Mouse (Mus musculus) cerebellum, postnatal 36 days (tissue): ENCODE results near the gene Slc33a1.

Experiments
- DNase-seq, 2 experiments: peaks; one replicate each; pipeline ENCODE4 v3.0.0; 2021 to 2022; ENCODE audit warnings: mixed read lengths in 2 of 2

Slc33a1 gene

DNA sequence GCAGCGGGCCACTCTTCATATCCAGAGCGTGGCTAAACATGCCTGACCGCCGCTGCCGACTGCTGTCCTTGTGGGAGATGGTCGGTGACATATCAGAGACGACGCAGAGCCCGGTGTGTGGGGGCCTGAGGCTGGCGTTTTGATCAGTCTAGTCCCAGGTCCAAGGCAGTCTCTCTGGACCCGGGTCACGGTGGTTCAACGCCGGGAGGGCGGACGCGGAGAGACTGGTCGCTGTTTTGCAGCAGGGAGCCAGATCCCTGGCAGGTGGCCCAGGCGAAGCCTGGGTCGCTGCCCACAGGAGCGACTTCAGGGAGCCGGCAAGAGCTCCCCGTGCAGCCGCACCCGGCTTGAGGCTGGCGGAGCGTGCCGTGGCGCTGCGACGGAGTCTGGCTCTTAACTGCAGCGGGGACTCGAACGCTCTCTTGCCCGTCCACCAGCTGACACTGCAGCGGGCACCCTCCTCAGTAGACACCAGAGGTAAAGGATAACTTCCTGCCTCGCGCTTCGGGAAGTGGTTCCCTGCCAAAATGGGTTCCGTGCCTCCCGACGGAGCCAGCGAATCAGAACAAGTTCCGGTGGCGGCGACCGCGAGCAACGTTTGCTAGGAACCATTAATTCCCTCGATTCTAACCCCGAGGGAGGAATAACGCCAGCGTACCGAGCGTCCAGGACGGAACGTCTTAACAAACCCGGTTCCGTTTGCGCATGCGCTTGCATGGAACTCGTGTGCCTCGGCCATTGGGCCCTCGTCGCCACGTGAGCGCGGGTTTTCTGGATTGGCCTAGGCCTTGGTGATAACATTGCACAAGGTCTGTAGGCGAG, at the start of gene Slc33a1:
Slc33a1 (minus strand) TSS at position 669 of the 822 bp plus-strand sequence.
- DNase-seq = peak; percentile 99 to 100

DNA sequence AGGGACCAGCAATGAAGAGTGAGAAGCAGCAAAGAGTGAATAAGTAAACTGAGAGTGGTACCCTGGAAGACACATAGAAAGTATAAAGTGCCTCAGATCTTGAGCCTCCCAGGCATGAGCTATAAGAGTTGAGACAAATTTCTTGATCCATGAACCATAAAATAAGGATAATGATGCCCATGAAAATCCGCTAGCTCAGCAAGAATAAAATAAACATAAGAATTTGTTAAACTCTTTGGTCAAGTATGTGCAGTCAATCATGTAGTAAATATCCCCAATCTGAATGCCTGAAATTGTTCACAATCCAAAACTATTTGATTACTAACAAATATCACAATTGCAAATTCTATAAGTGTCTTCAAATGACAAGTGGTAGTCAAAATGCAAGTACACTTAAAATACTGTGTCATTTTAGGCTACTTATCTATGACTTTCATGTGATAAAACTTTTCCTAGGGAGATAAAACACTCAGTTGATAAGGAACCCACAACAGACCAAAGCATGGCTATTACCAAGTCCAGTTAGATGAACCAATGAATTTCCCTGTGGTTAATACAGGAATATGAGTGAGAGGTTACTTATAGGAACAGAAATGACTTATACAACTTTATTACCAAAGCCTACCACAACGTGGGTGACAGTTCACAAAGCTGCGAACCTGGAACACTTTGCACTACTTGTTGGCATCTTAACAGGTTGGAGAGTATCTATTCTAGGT, 24.3 kb upstream of the Slc33a1 start:
- DNase-seq = no peak

DNA sequence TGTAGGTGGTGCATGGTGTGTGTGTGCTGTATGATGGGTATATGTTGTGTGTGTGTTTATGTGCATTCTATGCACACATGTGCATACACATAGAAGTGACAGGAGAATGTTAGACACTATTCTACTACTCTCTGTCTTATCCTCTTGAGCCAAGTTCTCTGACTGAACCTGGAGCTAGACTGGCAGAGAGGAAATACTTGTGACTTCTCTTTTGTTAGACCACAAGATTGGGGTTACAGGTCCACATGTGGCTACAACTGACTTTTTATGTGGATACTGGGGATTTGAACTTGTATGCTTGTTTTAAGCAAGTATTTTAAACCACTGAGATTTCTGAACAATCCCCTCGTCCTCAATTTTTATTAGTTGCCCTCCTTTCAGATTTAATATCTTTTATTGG, 22.1 kb upstream of the Slc33a1 start:
- DNase-seq = no peak

DNA sequence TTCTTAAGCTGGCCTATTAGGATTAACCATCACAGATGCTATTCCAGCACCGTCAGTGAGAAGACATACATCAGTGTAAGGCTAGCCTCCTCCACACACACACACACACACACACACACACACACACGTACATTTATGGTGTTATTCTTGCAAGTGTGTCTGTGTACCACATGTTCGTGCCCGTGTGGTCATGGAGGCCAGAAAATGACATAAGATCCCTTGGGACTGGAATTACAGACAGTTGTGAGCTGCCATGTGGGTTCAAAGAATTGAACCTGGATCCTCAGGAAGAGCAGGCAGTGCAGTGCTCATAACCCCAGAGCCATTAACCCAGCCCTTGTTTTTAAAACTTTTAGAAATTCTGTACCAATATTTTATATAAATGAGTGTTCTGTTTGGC, 13.3 kb upstream of the Slc33a1 start:
- no peak for DNase-seq

DNA sequence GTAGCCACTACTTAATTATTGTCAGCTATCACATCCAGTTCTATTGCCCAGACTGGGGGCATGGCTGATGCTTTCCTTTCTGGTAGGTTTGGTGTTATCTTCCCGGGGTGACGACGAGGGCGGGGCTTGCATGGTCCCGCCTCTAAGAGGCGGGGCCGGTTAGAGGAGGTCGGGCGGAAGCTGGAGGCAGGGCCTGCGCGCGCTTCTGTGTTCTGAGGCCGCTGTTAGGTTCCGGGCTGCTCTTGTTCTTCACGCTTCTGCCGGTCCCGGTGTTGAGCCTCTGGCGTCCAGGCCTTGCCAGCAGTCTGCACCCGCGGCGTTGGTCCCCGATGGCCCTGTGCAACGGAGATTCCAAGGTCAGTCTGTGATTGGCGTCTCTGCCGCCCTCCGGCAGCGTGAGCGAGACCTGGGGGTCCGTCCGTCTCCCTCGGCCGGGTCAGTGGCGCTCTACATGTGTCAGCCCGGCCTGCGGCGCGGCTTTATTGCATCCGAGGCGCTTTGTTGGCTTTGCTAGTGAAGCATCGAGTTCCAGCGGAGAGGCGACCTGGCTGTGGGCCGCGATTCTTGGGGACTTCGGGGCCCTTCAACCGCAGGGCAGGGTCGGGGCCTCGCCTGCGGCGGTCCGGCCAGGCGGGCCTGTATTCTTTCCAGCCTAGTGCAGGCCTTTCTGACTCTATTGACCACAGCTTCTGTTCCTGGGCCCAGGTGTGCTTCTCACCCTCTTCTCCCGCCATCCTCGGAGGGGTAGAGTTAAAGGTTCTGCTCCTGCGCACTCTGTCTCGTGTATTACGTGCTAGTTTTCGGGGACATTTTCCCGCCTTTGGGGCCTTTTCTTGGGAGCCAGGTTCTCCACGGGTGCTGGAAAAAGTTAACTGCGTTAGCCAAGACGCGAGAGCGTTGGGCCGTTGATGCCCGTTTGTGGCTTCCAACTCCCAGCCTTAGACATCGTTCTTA, 11.7 kb upstream of the Slc33a1 start, which contains the start of gene Gmps:
Gmps (plus strand) TSS at position 152 of the 954 bp plus-strand sequence.
- DNase-seq = peak; percentile 89 to 91

DNA sequence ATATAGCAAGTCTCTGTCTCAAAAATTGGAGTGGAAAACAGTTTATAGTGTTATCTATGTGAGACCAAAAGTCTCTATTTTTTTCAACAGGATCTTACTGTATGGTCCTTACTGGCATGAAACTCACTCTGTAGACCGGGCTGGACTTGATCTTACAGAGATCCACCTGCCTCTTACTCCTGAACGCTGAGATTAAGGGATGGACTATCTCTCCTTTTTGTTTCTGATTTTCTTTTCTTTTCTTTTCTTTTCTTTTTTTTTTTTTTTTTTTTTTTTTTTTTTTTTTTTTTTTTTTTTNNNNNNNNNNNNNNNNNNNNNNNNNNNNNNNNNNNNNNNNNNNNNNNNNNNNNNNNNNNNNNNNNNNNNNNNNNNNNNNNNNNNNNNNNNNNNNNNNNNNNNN, 1.4 kb upstream of the Slc33a1 start:
- DNase-seq = no peak

DNA sequence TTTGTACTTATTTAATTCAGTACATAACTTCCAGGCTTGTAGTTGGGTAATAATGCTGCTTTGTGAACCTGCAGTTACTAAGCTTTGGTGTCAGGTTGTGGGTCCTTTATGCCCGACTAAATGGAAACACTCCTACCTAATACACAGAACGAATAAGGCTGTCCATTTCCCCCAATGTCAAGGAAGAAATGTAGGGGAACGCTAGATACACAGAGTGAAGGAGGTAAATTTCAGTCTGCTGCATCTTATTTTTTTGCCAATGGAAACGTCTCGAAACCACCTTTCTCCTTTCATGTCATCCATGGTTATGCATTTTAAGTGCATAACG, 318 bp upstream of the Slc33a1 start:
- no peak for DNase-seq

DNA sequence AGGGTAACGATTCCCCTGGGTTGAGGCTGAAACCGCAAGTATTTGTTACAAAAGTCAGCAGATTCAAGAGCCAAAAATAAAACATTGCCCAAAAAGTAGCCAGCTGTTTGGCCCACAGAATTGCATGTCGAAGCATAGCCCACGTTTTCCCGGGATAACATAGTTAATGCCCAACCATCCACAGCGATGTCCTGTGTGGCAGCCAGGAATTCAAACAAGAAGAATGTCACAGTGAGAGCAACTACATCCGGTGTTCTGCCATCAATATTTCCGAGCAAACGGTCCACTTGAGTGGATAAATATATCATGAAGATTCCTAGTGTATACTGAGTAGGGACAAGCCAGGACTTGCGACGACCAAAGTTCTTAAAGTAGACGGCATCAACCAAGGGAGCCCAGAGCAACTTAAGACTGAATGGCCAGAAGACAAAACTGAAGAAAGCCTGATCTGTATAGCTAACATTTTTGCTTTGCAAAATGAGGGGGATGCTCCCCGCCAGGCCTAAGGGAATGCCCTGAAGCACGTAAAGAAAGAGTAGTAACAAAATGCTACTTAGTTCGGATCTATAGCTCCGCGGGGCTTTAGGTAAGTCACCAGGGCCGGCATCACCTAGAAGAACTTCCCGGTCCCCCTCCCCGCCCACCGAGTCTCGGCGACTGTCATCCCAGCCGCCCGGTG, 1.0 kb downstream of the Slc33a1 start:
- peak in 1 of 2 experiments; percentile 13 for DNase-seq

DNA sequence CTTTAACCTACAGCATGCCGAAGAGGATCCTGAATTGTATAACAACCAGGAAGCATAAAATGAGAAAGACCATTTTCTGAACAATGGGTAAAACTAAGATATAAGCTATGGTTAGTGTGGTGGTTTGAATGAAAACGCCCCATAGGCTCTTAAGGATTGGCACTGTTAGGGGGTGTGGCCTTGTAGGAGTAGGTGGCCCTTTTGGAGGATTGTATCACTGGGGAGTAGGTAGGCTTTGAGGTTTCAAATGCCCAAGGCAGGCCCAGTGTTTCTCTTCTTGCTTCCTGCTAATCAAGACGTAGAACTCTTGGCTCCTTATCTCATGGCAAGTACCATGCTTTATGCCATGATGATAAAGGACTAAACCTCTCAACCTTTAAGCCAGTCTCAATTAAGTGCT, 14.7 kb downstream of the Slc33a1 start:
- DNase-seq = no peak

DNA sequence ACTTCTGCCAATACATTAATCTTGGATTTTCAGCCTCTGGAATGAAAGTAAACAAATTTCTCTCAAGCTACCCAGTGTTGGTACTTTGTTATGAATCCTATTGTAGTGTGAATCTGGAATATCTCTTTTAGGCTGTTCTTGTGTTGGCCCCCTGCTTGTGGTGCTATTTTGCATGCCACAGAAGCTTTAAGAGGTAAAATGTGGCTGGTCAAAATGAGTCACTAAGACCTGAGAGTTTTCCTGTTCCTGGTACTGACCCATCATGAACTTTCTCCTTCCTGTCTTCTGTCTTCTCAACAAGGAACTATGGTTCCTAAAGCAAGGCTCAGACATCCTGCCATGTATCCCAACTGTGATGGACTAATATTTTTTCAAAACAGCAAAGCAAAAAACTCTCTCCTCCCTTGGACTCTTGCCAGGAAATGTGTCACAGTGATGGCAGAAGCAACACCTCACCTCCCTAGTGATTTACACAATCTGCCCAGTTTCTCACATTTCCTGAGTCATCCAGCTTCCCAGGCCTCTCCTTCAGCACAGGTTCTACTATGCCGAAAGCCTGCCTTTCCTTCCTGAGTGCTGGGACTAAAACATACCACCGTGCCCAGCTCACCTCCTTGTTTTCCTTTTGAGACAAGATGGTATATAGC, 23.2 kb downstream of the Slc33a1 start:
- DNase-seq = peak; percentile 6 to 46

DNA sequence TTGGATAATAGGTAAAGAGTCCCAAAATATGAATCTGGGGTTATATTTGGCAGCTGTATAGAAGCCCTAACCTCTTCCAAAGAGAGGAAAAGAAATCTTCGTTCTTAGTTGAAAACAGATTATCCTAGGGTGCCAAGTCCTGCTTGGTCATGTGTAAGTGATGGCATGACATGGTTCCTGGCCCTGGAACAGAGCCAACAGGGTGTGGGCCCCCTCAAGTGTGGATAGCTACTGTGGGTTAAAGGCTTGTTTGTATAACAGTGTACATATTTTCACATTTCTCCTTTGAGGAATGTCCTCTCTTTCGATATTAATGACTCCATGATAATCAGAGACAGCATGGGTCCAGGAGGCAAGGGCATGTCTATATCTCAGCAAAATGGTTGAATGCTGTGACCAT, 25.6 kb downstream of the Slc33a1 start:
- DNase-seq = no peak

DNA sequence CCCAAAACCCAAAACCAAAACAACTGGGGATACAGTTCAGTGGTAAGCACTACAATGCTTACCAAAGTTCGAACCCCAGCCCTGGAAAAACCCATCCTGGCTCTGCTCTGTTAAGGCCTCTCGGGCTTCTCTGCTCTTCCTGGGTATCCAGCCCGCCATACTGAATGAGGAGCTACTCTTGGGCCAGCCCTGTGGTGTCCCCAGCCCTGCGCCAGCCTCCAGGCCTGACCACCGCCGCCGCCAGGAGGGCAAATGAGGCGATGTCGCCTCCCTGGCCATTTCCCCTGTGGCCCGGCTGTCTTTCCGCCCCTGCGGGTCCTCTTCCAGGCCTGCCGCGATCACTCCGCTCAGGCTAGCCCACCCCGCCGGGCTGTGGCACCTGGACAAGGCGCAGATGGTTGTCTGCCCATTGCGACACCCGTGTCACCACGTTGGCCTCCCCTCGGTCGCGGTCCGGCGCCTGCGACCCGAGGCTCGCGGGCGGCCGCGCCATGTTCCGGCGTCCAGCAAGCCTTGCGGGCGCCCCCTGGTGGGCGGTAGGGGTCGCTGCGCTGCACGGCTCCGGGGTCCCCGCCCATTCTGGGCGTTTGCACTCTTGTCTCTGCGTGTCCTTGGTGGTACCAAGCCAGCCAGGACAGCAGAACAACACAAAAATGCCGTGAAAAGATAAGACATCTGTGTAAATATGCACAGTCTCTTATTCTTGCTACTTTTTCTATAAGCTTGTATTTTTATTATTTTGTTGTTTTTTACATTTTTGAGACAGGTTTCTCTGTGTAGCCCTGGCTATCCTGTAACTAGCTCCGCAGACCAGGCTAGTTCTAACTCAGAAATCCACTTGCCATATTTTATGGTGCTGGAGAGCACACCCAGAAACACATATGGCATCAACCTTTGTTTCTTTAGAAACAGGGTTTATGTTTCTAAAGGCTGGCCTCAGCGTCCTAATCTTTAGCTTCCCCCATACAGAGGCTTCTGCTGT, 35.4 kb downstream of the Slc33a1 start, which contains the start of gene E130311K13Rik:
E130311K13Rik (minus strand) TSS at position 595 of the 982 bp plus-strand sequence.
- DNase-seq = peak; percentile 88 to 89

DNA sequence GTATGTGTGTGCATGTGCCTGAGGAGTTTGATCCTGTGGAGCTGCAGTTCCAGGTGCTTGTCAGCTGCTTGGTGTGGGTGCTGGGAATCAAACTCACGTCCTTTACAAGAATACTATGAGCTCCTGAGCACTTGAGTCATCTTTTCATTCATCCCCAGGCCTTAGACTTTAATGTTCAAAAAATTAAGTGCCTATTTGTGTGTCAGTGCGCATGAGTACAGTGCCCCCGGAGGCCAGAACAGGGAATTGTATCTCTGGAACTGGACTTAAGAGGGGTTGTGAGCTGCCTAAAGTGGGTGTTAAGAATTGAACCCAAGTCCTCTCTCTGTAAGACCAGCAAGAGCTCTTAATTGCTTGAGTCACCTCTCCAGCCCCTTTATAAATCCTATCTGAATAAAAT, 44.9 kb downstream of the Slc33a1 start:
- DNase-seq = peak in 1 of 2 experiments; percentile 10

DNA sequence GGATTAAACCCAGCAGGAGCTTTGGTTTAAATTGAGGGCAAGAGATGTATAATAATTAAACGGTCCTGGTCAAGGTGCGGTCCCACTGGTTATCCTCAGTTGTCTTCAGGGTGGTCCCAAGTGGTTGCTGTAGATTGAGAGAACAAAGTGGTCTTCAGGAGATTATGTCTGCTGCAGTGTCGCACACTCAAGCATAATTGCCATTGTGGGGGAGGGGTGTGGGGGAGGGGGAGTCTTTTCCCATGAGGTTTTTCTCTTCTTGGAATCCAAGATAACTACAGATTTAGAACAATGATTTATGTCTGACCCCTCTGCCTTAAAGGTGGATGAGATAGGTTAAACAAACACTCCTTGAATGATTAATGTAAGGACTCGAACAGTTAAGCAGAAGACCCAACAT, 54.3 kb downstream of the Slc33a1 start:
- DNase-seq = no peak

DNA sequence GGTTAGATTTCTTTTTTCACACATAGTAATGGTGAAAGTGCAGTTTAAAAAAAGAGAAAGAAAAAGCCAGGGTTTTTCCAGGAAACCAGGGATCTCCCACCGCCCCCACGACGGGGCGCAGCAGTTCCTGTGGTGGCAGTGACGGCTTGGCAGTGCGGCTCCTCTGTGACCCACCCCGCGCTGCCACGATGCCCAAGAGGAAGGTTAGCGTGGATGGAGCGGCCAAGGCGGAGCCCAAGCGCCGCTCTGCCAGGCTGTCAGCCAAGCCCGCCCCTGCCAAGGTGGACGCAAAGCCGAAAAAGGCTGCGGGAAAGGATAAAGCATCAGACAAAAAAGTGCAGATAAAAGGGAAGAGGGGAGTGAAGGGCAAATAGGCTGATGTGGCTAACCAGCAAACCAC, 59.3 kb downstream of the Slc33a1 start:
- DNase-seq = peak; percentile 15 to 20

DNA sequence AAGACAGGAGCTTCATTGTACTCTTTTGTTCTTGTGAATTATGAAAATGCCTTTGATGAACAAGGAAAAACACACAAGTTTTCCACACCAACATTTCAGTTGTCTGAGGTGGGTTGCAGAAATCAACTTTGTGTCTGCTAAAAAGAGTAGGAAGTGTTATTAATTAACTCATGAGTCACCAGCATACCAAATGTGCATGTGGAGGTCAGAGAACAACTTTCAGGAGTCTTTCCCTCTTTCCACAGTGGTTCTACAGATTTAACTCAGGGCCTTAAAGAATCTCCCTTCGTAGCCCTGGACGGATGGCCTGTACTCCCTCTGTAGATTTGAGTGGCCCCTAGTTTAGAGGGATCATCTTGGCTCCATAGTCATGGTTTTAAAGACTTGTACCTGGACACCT, 60.4 kb downstream of the Slc33a1 start:
- DNase-seq = no peak

DNA sequence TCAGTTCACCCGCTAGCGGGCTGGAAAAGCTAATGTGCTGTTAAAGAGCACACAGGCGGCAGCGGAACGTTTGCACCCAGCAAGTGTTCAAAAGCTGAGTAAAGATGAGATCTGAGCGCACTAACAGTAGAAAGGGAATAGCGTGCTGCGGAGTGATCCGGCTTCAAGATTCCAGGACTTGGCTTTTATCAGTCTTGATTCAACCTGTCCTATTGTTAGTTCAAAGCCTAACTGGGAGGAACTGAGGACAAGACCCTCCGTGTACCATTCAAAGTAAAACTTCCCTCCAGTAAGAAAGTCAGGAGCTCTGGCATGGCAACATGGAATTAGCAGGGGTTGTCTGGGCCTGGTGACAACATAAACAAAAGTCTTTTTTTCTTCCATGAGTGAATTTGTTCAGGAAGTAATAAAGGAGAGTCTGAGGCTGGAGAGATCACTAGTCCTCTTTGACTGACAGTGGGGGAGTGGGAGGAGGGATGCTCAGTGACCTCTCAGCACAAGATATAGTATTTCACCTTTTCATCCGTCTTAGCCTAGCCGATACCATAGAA, 64.5 kb downstream of the Slc33a1 start:
- no peak for DNase-seq

DNA sequence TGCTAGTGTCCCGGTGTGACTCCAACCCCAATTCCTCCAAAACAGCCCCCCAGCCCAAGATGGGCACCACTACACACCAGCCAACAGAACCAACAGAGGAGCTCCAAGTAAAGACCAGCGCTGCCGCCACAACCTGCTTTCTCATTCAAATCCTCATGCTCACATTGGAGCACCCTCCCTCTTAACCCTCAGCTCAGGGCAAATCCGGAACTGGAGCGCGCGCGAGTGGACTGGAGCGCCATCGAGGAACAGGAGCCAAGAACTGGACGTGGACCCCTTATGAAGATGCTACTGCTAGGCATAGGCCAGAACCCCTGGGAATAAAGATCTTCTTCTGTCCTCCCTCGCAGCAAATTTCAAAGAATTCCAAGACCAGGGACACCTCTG, 65.3 kb downstream of the Slc33a1 start, which contains the start of gene Plch1:
Plch1 (minus strand) TSS at position 164 of the 387 bp plus-strand sequence.
- DNase-seq = peak; percentile 39

DNA sequence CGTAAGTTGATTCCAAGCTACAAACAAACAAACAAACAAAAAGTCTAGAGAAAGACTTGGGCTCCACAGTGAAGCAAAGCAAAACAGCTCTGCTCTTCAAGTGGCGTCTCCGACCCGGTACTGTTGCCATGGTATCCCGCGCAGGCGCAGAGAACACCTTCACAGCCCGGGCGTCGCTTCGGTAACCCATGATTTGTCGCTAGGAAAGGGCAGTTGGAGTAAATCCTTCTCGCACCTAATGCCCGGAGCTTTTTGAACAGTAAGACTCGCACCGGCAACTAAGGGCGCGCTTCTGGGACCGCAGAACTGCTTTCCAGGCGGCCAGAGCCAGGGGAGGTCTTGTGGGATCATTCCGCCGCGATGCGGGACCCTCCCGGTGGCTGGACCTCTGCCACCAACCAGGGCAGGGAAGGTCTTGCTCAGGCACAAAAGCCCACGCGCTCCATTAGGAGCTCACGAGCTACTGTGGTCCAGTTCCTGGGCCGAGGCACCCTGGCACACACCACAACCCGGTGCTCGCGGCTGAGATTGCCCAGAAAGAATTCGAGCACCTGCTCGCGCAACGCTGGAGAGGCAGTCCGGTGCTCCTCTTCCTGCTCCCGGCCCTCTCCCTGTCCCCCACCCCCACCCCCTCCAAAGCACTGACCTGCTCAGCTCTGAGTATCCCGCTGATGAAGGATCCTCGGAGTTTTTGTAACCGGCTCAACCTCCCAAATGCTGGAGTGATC, 65.8 kb downstream of the Slc33a1 start:
- DNase-seq = peak; percentile 81 to 82
